Mouse (Mus musculus) fibroblast of lung, adult 2 months (primary cell): ENCODE data around the gene Slc5a6.
"Not testable (repeated sequence)": the region's sequence is repeated elsewhere in the genome, so short reads cannot be mapped to it uniquely, and the experiment has no call there.

Experiments used
- DNase-seq: peaks from one replicate; pipeline ENCODE4 v3.0.0-alpha.2; 2011; ENCODE audit warnings: low read depth

The Slc5a6 gene

GRCm38 (mm10) chr5:31055216-31056140 is 6.8 kb upstream of the Slc5a6 start:
- DNase-seq = no peak

GRCm38 (mm10) chr5:31054261-31055215 is 5.8 kb upstream of the Slc5a6 start, which contains the start of gene Cad:
TSS of gene Cad (plus strand) at chr5:31054780.
- DNase-seq = peak; percentile 84

- not testable (repeated sequence) for DNase-seq
These were observed 5.0 kb upstream of the Slc5a6 start for GRCm38 (mm10) chr5:31053728-31054127.

GRCm38 (mm10) chr5:31050427-31050826 is 1.7 kb upstream of the Slc5a6 start:
- DNase-seq = no peak

GRCm38 (mm10) chr5:31047848-31048762 is 619 bp downstream of the Slc5a6 start, which contains the start of gene Atraid:
TSS of gene Atraid (plus strand) at chr5:31048312.
- peak; percentile 97 for DNase-seq

GRCm38 (mm10) chr5:31047074-31047473 is 1.6 kb downstream of the Slc5a6 start:
- no peak for DNase-seq

- no peak for DNase-seq
These were observed 2.3 kb downstream of the Slc5a6 start for GRCm38 (mm10) chr5:31046416-31046815.

GRCm38 (mm10) chr5:31038171-31038845 is 10.4 kb downstream of the Slc5a6 start:
- no peak for DNase-seq

- not testable (repeated sequence) for DNase-seq
These were observed 12.2 kb downstream of the Slc5a6 start for GRCm38 (mm10) chr5:31036556-31036955.

- no peak for DNase-seq
These were observed 14.1 kb downstream of the Slc5a6 start for GRCm38 (mm10) chr5:31034669-31035068.

GRCm38 (mm10) chr5:31031508-31031907 is 17.2 kb downstream of the Slc5a6 start:
- no peak for DNase-seq

GRCm38 (mm10) chr5:31030926-31031325 is 17.8 kb downstream of the Slc5a6 start:
- no peak for DNase-seq

- no peak for DNase-seq
These were observed 24.1 kb downstream of the Slc5a6 start for GRCm38 (mm10) chr5:31024641-31025040.

GRCm38 (mm10) chr5:31023254-31023653 is 25.5 kb downstream of the Slc5a6 start:
- no peak for DNase-seq

GRCm38 (mm10) chr5:31022690-31023089 is 26.0 kb downstream of the Slc5a6 start:
- DNase-seq = no peak

- not testable (repeated sequence) for DNase-seq
These were observed 26.9 kb downstream of the Slc5a6 start for GRCm38 (mm10) chr5:31021790-31022189.

GRCm38 (mm10) chr5:31015913-31016312 is 32.8 kb downstream of the Slc5a6 start:
- DNase-seq = no peak

- DNase-seq = no peak
These were observed 36.0 kb downstream of the Slc5a6 start for GRCm38 (mm10) chr5:31012737-31013136.

- peak; percentile 61 for DNase-seq
These were observed 44.5 kb downstream of the Slc5a6 start for GRCm38 (mm10) chr5:31004184-31004583.

GRCm38 (mm10) chr5:31001560-31001959 is 47.2 kb downstream of the Slc5a6 start:
- DNase-seq = no peak

- no peak for DNase-seq
These were observed 47.7 kb downstream of the Slc5a6 start for GRCm38 (mm10) chr5:31000993-31001392.
